In genomic region chr9:35405038-35405905, GRCm38 (mm10) we compare ENCODE assay signal across 10 mouse cellular contexts. TPM values are rescaled to one million over a fixed set of nuclear protein-coding genes. Genes with fewer than 3 reads are reported as not detected.
A peak's percentile ranks its signal among the peaks of the same experiment; 100 is the strongest.
DNase-seq lines count a peak whose midpoint lies in the region; ATAC-seq and TF ChIP-seq lines count a peak whose summit lies in the region.
"Had no signal": no experiment of that assay in that cellular context is flagged by ENCODE, and none has a peak within 500 bp of the region (broad histone marks: within the 10 kb centered on the region; RNA-seq: fewer than 3 reads in every experiment).

No protein-coding gene starts in this region.

- H3K9me3 ChIP-seq in hindbrain, embryonic 12.5 days (replicated peaks) = no peaks in the 10 kb centered on the region
- H3K9me3 ChIP-seq in hindbrain, embryonic 10.5 days = no peaks in the 10 kb centered on the region
- H3K9me3 ChIP-seq in embryonic facial prominence, embryonic 12.5 days = no peaks in the 10 kb centered on the region
- H3K9me3 ChIP-seq in intestine, embryonic 16.5 days (ENCODE audit: control insufficient read depth, low read length) = no peaks in the 10 kb centered on the region
- H3K9me3 ChIP-seq in lung, postnatal 0 days (ENCODE audit: low read length) = no peaks in the 10 kb centered on the region

- H3K9ac ChIP-seq in hindbrain, embryonic 12.5 days = no peak overlapping the region
- H3K9ac ChIP-seq in embryonic facial prominence, embryonic 12.5 days = no peak overlapping the region
- 0 out of 2 replicates have a peak overlapping the region, but pooled peaks have one; percentile 2 for H3K9ac ChIP-seq in intestine, embryonic 16.5 days (ENCODE audit: low read depth, low read length)
- H3K9ac ChIP-seq in lung, postnatal 0 days (replicated peaks; ENCODE audit: low read depth) = no peak overlapping the region

- no peak for TF ChIP-seq EP300 in lung, postnatal 0 days (IDR thresholded peaks at IDR 0.05)

- peaks cover 41% of the 10 kb centered on the region for H3K27me3 ChIP-seq in hindbrain, embryonic 12.5 days
- peaks cover 44% of the 10 kb centered on the region for H3K27me3 ChIP-seq in hindbrain, embryonic 10.5 days (ENCODE audit: insufficient read depth, poor library complexity, severe bottlenecking)
- H3K27me3 ChIP-seq in embryonic facial prominence, embryonic 12.5 days = no peaks in the 10 kb centered on the region; the same call in 1 of the 2 replicates
- H3K27me3 ChIP-seq in intestine, embryonic 16.5 days (replicated peaks; ENCODE audit: control insufficient read depth, insufficient read depth, low read length) = no peaks in the 10 kb centered on the region
- no peaks in the 10 kb centered on the region for H3K27me3 ChIP-seq in lung, postnatal 0 days (replicated peaks; ENCODE audit: insufficient read depth, low read length)

- H3K4me1 ChIP-seq in hindbrain, embryonic 12.5 days = peaks cover 34% of the 10 kb centered on the region
- H3K4me1 ChIP-seq in hindbrain, embryonic 10.5 days (replicated peaks) = peaks cover 31% of the 10 kb centered on the region
- H3K4me1 ChIP-seq in embryonic facial prominence, embryonic 12.5 days = peaks cover 26% of the 10 kb centered on the region
- H3K4me1 ChIP-seq in intestine, embryonic 16.5 days (ENCODE audit: control insufficient read depth, insufficient read depth, low read length) = peaks cover 18% of the 10 kb centered on the region; the same call in 1 of the 2 replicates
- peaks cover 4% of the 10 kb centered on the region; the same call in 1 of the 2 replicates for H3K4me1 ChIP-seq in lung, postnatal 0 days (ENCODE audit: insufficient read depth, low read depth, low read length)

- TF ChIP-seq CTCF in lung, postnatal 0 days (IDR thresholded peaks at IDR 0.05) = peak; percentile 25; the same call in 1 of the 2 replicates

- ATAC-seq in hindbrain, embryonic 12.5 days (ENCODE audit: low FRiP score) = no peak
- ATAC-seq in embryonic facial prominence, embryonic 12.5 days (ENCODE audit: insufficient number of reproducible peaks, insufficient read depth, low FRiP score, low TSS enrichment) = peak; percentile 68
- ATAC-seq in intestine, embryonic 16.5 days = peak; percentile 74
- ATAC-seq in lung, postnatal 0 days = peak; percentile 78

- no peak for DNase-seq in hindbrain, embryonic 10.5 days (ENCODE audit: low spot score)
- peak; percentile 63 for DNase-seq in lung, postnatal 0 days (ENCODE audit: low spot score)
- no peak for DNase-seq in testis, postnatal 10 days (ENCODE audit: low spot score)
- no peak for DNase-seq in thymus, postnatal 36 days
- no peak for DNase-seq in thymus, postnatal 4 days
- DNase-seq: kidney, adult 18-20 months; thymus, adult 18-20 months had no signal

- H3K4me3 ChIP-seq in hindbrain, embryonic 12.5 days = no peak overlapping the region
- no peak overlapping the region for H3K4me3 ChIP-seq in hindbrain, embryonic 10.5 days
- no peak overlapping the region for H3K4me3 ChIP-seq in embryonic facial prominence, embryonic 12.5 days
- peak overlapping the region; percentile 8 for H3K4me3 ChIP-seq in intestine, embryonic 16.5 days (ENCODE audit: low read length)
- H3K4me3 ChIP-seq in lung, postnatal 0 days (ENCODE audit: low read depth, low read length) = no peak overlapping the region

- no peak overlapping the region for H3K4me2 ChIP-seq in hindbrain, embryonic 12.5 days (replicated peaks)
- H3K4me2 ChIP-seq in embryonic facial prominence, embryonic 12.5 days (replicated peaks) = peak overlapping the region; percentile 21
- H3K4me2 ChIP-seq in intestine, embryonic 16.5 days (ENCODE audit: low read depth, low read length) = peak overlapping the region; percentile 32
- peak overlapping the region; percentile 44 for H3K4me2 ChIP-seq in lung, postnatal 0 days (replicated peaks; ENCODE audit: low read depth, low read length)

- H3K27ac ChIP-seq in hindbrain, embryonic 12.5 days = 0 out of 2 replicates have a peak overlapping the region, but pooled peaks have one; percentile 5
- no peak overlapping the region; the same call in 1 of the 2 replicates for H3K27ac ChIP-seq in hindbrain, embryonic 10.5 days
- H3K27ac ChIP-seq in embryonic facial prominence, embryonic 12.5 days = peak overlapping the region; percentile 85
- peak overlapping the region; percentile 60 for H3K27ac ChIP-seq in intestine, embryonic 16.5 days (ENCODE audit: low read length)
- peak overlapping the region; percentile 62 for H3K27ac ChIP-seq in lung, postnatal 0 days (ENCODE audit: low read length)

- 21% methylated on average over 13 of the region's 13 CpGs for WGBS in hindbrain, embryonic 12.5 days
- 20% methylated on average over 13 of the region's 13 CpGs for WGBS in hindbrain, embryonic 10.5 days
- 11% methylated on average over 13 of the region's 13 CpGs for WGBS in embryonic facial prominence, embryonic 12.5 days
- 8% methylated on average over 13 of the region's 13 CpGs for WGBS in intestine, embryonic 16.5 days
- WGBS in lung, postnatal 0 days = 9% methylated on average over 13 of the region's 13 CpGs

- H3K36me3 ChIP-seq in hindbrain, embryonic 12.5 days = no peaks in the 10 kb centered on the region
- H3K36me3 ChIP-seq in hindbrain, embryonic 10.5 days = no peaks in the 10 kb centered on the region
- H3K36me3 ChIP-seq in embryonic facial prominence, embryonic 12.5 days = no peaks in the 10 kb centered on the region
- H3K36me3 ChIP-seq in intestine, embryonic 16.5 days (ENCODE audit: control insufficient read depth, insufficient read depth, low read length) = no peaks in the 10 kb centered on the region
- H3K36me3 ChIP-seq in lung, postnatal 0 days (ENCODE audit: insufficient read depth, low read length) = no peaks in the 10 kb centered on the region

RNA-seq across cellular contexts. Expression of gene Cdon, which starts 15.7 kb away (rescaled TPM):
- polyA plus RNA-seq in hindbrain, embryonic 12.5 days (2016; fragmentation: Nextera tagmentation; extraction: Ambion mirVana) = 15.8 and 21.5 TPM in 2 replicates
- polyA plus RNA-seq in hindbrain, embryonic 10.5 days (2016; fragmentation: Nextera tagmentation; extraction: Ambion mirVana) = 11.7 and 15.4 TPM in 2 replicates
- polyA plus RNA-seq in embryonic facial prominence, embryonic 12.5 days (2016; fragmentation: Nextera tagmentation; extraction: Ambion mirVana) = 18.3 and 20.8 TPM in 2 replicates
- polyA plus RNA-seq in intestine, embryonic 16.5 days (2015; fragmentation: Nextera tagmentation; extraction: Ambion mirVana) = 4.7 and 5.5 TPM in 2 replicates
- polyA plus RNA-seq in lung, postnatal 0 days (2015; fragmentation: Nextera tagmentation; extraction: Ambion mirVana) = 1.2 and 1.3 TPM in 2 replicates
